ENCODE assay signal across 10 mouse cellular contexts in the genomic region with DNA sequence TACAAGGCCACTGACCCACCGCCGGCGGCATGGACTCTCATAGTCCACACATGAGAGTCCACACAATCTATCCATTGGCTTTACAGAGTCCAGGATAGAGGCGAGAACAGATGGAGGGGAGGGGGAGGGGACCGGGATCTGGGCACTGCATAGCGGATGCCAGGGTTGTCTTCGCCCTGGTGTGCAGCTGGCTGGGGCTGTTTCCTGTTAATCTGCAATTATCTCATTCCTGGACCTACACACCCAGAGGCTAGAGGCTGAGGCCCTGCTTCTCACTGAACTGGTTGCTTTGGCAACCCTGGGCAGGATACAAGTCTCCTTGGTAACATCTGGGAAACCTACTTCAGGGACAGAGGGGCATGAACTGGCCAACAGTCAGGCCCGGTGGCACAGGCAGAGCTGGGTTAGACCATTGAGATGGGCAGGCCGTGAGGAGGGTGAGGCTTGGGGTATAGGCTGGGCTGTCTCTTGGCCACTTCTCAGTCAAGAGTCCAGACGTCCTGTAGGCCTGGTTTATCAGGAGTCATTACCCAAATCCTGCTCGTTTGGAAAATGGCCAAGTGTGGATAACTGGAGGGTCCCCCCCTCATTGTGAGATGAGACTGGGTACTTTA. TPM values are rescaled to one million over a fixed set of nuclear protein-coding genes. Genes with fewer than 3 reads are reported as not detected.
A peak's percentile ranks its signal among the peaks of the same experiment; 100 is the strongest.
DNase-seq lines count a peak whose midpoint lies in the region; ATAC-seq and TF ChIP-seq lines count a peak whose summit lies in the region.
"Had no signal": no experiment of that assay in that cellular context is flagged by ENCODE, and none has a peak within 500 bp of the region (broad histone marks: within the 10 kb centered on the region; RNA-seq: fewer than 3 reads in every experiment).

No protein-coding gene starts in this region.

- no peaks in the 10 kb centered on the region for H3K9me3 ChIP-seq in hindbrain, postnatal 0 days (ENCODE audit: low read length)
- H3K9me3 ChIP-seq: heart, embryonic 13.5 days had no signal

- no peak for TF ChIP-seq CTCF in hindbrain, postnatal 0 days (IDR thresholded peaks at IDR 0.05; ENCODE audit: low read depth)

- no peak overlapping the region for H3K4me2 ChIP-seq in hindbrain, postnatal 0 days (ENCODE audit: low read depth, low read length)
- H3K4me2 ChIP-seq: heart, embryonic 13.5 days had no signal

- DNase-seq in cerebellum, adult 8-10 months, result no peak
- DNase-seq in lung, postnatal 10 days, result peak; percentile 41
- DNase-seq in lung, postnatal 14 days, result no peak
- DNase-seq in hindbrain, postnatal 0 days (ENCODE audit: low spot score), result peak; percentile 79
- no peak for DNase-seq in spleen, postnatal 36 days (ENCODE audit: low spot score in 2 of 2)
- no peak for DNase-seq in layer of hippocampus, adult 18-20 months (ENCODE audit: low spot score in 2 of 2)

- 37% methylated on average over 11 of the region's 11 CpGs for WGBS in hindbrain, postnatal 0 days

- H3K27ac ChIP-seq in hindbrain, postnatal 0 days, result peak overlapping the region; percentile 70
- H3K27ac ChIP-seq: heart, embryonic 13.5 days had no signal

- H3K4me1 ChIP-seq in hindbrain, postnatal 0 days (ENCODE audit: insufficient read depth, low read length), result no peaks in the 10 kb centered on the region; the same call in 1 of the 2 replicates

- peak; percentile 81 for ATAC-seq in cerebellum, adult (ENCODE audit: insufficient number of reproducible peaks, low FRiP score, low TSS enrichment)
- peak; percentile 94 for ATAC-seq in hindbrain, postnatal 0 days
- ATAC-seq in activated CD4-positive, CD25-positive, alpha-beta regulatory T cell, adult 4 months, result no peak

- no peaks in the 10 kb centered on the region for H3K27me3 ChIP-seq in hindbrain, postnatal 0 days (ENCODE audit: insufficient read depth, low read length)
- H3K27me3 ChIP-seq: heart, embryonic 13.5 days had no signal

- H3K36me3 ChIP-seq in hindbrain, postnatal 0 days (ENCODE audit: insufficient read depth, low read length), result no peaks in the 10 kb centered on the region
- H3K36me3 ChIP-seq: heart, embryonic 13.5 days had no signal

- no peak overlapping the region for H3K4me3 ChIP-seq in hindbrain, postnatal 0 days (ENCODE audit: low read length)
- H3K4me3 ChIP-seq: heart, embryonic 13.5 days had no signal

- H3K9ac ChIP-seq in hindbrain, postnatal 0 days (replicated peaks; ENCODE audit: low read length), result no peak overlapping the region
- H3K9ac ChIP-seq: heart, embryonic 13.5 days had no signal

RNA-seq across cellular contexts. Expression of gene Neurl1a, which starts 10.0 kb away (rescaled TPM):
- total RNA-seq in hindbrain, postnatal 0 days (2014; rRNA removed), result 95.4 and 114 TPM in 2 replicates
- polyA plus RNA-seq in hindbrain, postnatal 0 days (2015; fragmentation: Nextera tagmentation; extraction: Ambion mirVana), result 16.2 and 16.9 TPM in 2 replicates
- under 1 TPM in 1 of 2 experiments, not detected in 1; 0.32 TPM for polyA plus RNA-seq in activated CD4-positive, CD25-positive, alpha-beta regulatory T cell, adult 4 months (2017; shearing (Covaris generic))
- 100 to 1,000 TPM; 194 to 204 TPM for total RNA-seq in layer of hippocampus, adult 18-20 months (2021)

RNA-seq across cellular contexts. Expression of gene Calhm3, which starts 31.1 kb away (rescaled TPM):
- not detected in 2 replicates for total RNA-seq in hindbrain, postnatal 0 days (2014; rRNA removed)
- polyA plus RNA-seq in hindbrain, postnatal 0 days (2015; fragmentation: Nextera tagmentation; extraction: Ambion mirVana), result not detected in 2 replicates
- not detected for polyA plus RNA-seq in activated CD4-positive, CD25-positive, alpha-beta regulatory T cell, adult 4 months (2017; shearing (Covaris generic))
- not detected for total RNA-seq in layer of hippocampus, adult 18-20 months (2021)
- polyA plus RNA-seq: heart, embryonic 13.5 days; limb, embryonic 11.5 days had no signal

RNA-seq across cellular contexts. Expression of gene Calhm1, which starts 44.6 kb away (rescaled TPM):
- total RNA-seq in hindbrain, postnatal 0 days (2014; rRNA removed), result not detected in 2 replicates
- not detected in 2 replicates for polyA plus RNA-seq in hindbrain, postnatal 0 days (2015; fragmentation: Nextera tagmentation; extraction: Ambion mirVana)
- polyA plus RNA-seq in activated CD4-positive, CD25-positive, alpha-beta regulatory T cell, adult 4 months (2017; shearing (Covaris generic)), result not detected
- total RNA-seq in layer of hippocampus, adult 18-20 months (2021), result not detected
- polyA plus RNA-seq: heart, embryonic 13.5 days; limb, embryonic 11.5 days had no signal

RNA-seq across cellular contexts. Expression of gene Calhm2, which starts 50.5 kb away (rescaled TPM):
- 0.86 and 3.1 TPM in 2 replicates for total RNA-seq in hindbrain, postnatal 0 days (2014; rRNA removed)
- 0.85 and 1.0 TPM in 2 replicates for polyA plus RNA-seq in hindbrain, postnatal 0 days (2015; fragmentation: Nextera tagmentation; extraction: Ambion mirVana)
- 10 to 100 TPM in 1 of 2 experiments, 1 to 10 TPM in 1; 7.6 to 14.4 TPM for polyA plus RNA-seq in activated CD4-positive, CD25-positive, alpha-beta regulatory T cell, adult 4 months (2017; shearing (Covaris generic))
- 1 to 10 TPM; 5.4 to 6.3 TPM for total RNA-seq in layer of hippocampus, adult 18-20 months (2021)

Comparison
In these comparisons a context has a peak if more than half of its experiments do, and no peak if none do; other contexts are left out.
1. DNase-seq: peak in lung, postnatal 10 days (single experiment) and hindbrain, postnatal 0 days (single experiment); none in cerebellum, adult 8-10 months (single experiment), lung, postnatal 14 days (single experiment), spleen, postnatal 36 days (0 of 2) and layer of hippocampus, adult 18-20 months (0 of 2).